Mouse (Mus musculus) myocyte (in vitro differentiated cells): ENCODE results near the gene Stn1. TPM values are rescaled to one million over a fixed set of nuclear protein-coding genes. Genes with fewer than 3 reads are reported as not detected.

Experiments used
- H3K27me3 ChIP-seq: one replicate; pipeline ENCODE4 v1.6.1; 2011; ENCODE audit not compliant: control insufficient read depth, insufficient read depth, insufficient read length
- H3K36me3 ChIP-seq: one replicate; pipeline ENCODE4 v1.6.1; 2011; ENCODE audit not compliant: control insufficient read depth, insufficient read depth
- H3K4me2 ChIP-seq: one replicate; pipeline ENCODE4 v1.6.1; 2011; ENCODE audit warnings: low read depth, control low read depth
- H3K4me3 ChIP-seq: one replicate; pipeline ENCODE4 v1.5.1; 2011; ENCODE audit warnings: mild to moderate bottlenecking, control low read depth, moderate library complexity
- H3K79me2 ChIP-seq: one replicate; pipeline ENCODE4 v1.6.1; 2011; ENCODE audit not compliant: control insufficient read depth, insufficient read depth
- H3ac ChIP-seq: one replicate; pipeline ENCODE4 v1.6.1; 2011; ENCODE audit not compliant: control insufficient read depth, insufficient read length
- CEBPB ChIP-seq: IDR thresholded peaks from 2 replicates; pipeline ENCODE4 v1.6.1; 2011; ENCODE audit warnings: mild to moderate bottlenecking, moderate library complexity; ENCODE audit not compliant: poor library complexity, insufficient read depth, severe bottlenecking
- E2F4 ChIP-seq: IDR thresholded peaks from one replicate; pipeline ENCODE4 v1.6.1; 2011; ENCODE audit warnings: mild to moderate bottlenecking, control low read depth, moderate library complexity; ENCODE audit not compliant: insufficient read depth
- MAX ChIP-seq: IDR thresholded peaks from one replicate; pipeline ENCODE4 v1.6.1; 2011; ENCODE audit warnings: low read depth, mild to moderate bottlenecking, control low read depth
- MYOD1 ChIP-seq, 3 experiments: IDR thresholded peaks; one replicate each; pipeline ENCODE4 v1.6.1; 2011; ENCODE audit warnings: control low read depth in 2 of 3, low read depth in 2 of 3, mild to moderate bottlenecking in 2 of 3, moderate library complexity in 1 of 3; ENCODE audit not compliant: insufficient read length in 2 of 3, control insufficient read depth in 1 of 3
- MYOG ChIP-seq, 3 experiments: IDR thresholded peaks; one replicate each; pipeline ENCODE4 v1.6.1; 2011; ENCODE audit warnings: control low read depth in 2 of 3, low read depth in 2 of 3, mild to moderate bottlenecking in 2 of 3; ENCODE audit not compliant: insufficient read length in 2 of 3, control insufficient read depth in 1 of 3, insufficient read depth in 1 of 3
- POLR2A ChIP-seq: IDR thresholded peaks from one replicate; pipeline ENCODE4 v1.6.1; 2011; ENCODE audit warnings: low read depth, mild to moderate bottlenecking, control low read depth, moderate library complexity; ENCODE audit not compliant: insufficient read length
- POLR2AphosphoS2 ChIP-seq: IDR thresholded peaks from one replicate; pipeline ENCODE4 v1.6.1; 2011; ENCODE audit warnings: low read depth, control low read depth; ENCODE audit not compliant: insufficient read length
- REST ChIP-seq: IDR thresholded peaks from one replicate; pipeline ENCODE4 v1.6.1; 2011; ENCODE audit warnings: mild to moderate bottlenecking, control low read depth, moderate library complexity; ENCODE audit not compliant: insufficient read depth, insufficient read length
- SRF ChIP-seq: IDR thresholded peaks from one replicate; pipeline ENCODE4 v1.6.1; 2011; ENCODE audit warnings: low read depth; ENCODE audit not compliant: control insufficient read depth, insufficient read length
- TCF12 ChIP-seq: IDR thresholded peaks from one replicate; pipeline ENCODE4 v1.6.1; 2011; ENCODE audit warnings: mild to moderate bottlenecking, control low read depth; ENCODE audit not compliant: poor library complexity, insufficient read depth, severe bottlenecking
- TCF3 ChIP-seq: IDR thresholded peaks from one replicate; pipeline ENCODE4 v1.6.1; 2011; ENCODE audit warnings: low read depth, control low read depth; ENCODE audit not compliant: insufficient read length
- USF1 ChIP-seq: IDR thresholded peaks from one replicate; pipeline ENCODE4 v1.6.1; 2011; ENCODE audit warnings: low read depth, mild to moderate bottlenecking, control low read depth, moderate library complexity
- polyA plus RNA-seq: library from polyadenylated mRNA; unstranded; fragments of >200 nt; fragmentation: generic; extraction: Trizol; gene quantifications from one replicate; pipeline ENCODE4 v1.2.1, GENCODE M21; 2012; ENCODE audit warnings: missing spikeins

The Stn1 gene
- polyA plus RNA-seq, 1 experiment, result 43.9 TPM

- Histone ChIP-seq H3K4me2 (peak overlapping the region; percentile 0), H3K36me3 (no peaks in the 10 kb centered on the region), H3K4me3 (no peak overlapping the region), H3ac (no peak overlapping the region), H3K79me2 (no peaks in the 10 kb centered on the region), H3K27me3 (no peaks in the 10 kb centered on the region)
- TF ChIP-seq POLR2AphosphoS2 (no peak), E2F4 (no peak), CEBPB (no peak), MYOG (IDR thresholded peaks at IDR 0.05; ENCODE audit: control insufficient read depth in 1 of 3, insufficient read depth in 1 of 3, insufficient read length in 2 of 3, low read depth in 2 of 3) (no peak), TCF3 (no peak), REST (no peak), TCF12 (no peak), MAX (no peak), POLR2A (no peak), MYOD1 (IDR thresholded peaks at IDR 0.05; ENCODE audit: control insufficient read depth in 1 of 3, insufficient read length in 2 of 3, low read depth in 2 of 3) (no peak), USF1 (no peak), SRF (no peak)
These were observed 49.1 kb downstream of the Stn1 start for GRCm38 (mm10) chr19:47488250-47488649.

- Histone ChIP-seq H3K4me3 (no peak overlapping the region), H3K27me3 (no peaks in the 10 kb centered on the region), H3K4me2 (peak overlapping the region; percentile 0), H3ac (no peak overlapping the region), H3K36me3 (no peaks in the 10 kb centered on the region), H3K79me2 (no peaks in the 10 kb centered on the region)
- TF ChIP-seq E2F4 (no peak), TCF12 (peak; percentile 26), REST (no peak), SRF (no peak), MYOD1 (IDR thresholded peaks at IDR 0.05; ENCODE audit: control insufficient read depth in 1 of 3, insufficient read length in 2 of 3, low read depth in 2 of 3) (peak; percentile 21 to 98 (median 90)), MYOG (IDR thresholded peaks at IDR 0.05; ENCODE audit: control insufficient read depth in 1 of 3, insufficient read depth in 1 of 3, insufficient read length in 2 of 3, low read depth in 2 of 3) (peak; percentile 72 to 97 (median 75)), CEBPB (no peak), POLR2AphosphoS2 (no peak), TCF3 (peak; percentile 35)
These were observed 49.7 kb downstream of the Stn1 start for GRCm38 (mm10) chr19:47487572-47487971.

- H3K79me2 ChIP-seq, result no peaks in the 10 kb centered on the region
- H3K4me2 ChIP-seq, result peak overlapping the region; percentile 8
- H3K36me3 ChIP-seq, result no peaks in the 10 kb centered on the region
- H3K4me3 ChIP-seq, result no peak overlapping the region
- peak in 1 of 3 experiments; percentile 24 for TF ChIP-seq MYOD1 (IDR thresholded peaks at IDR 0.05; ENCODE audit: control insufficient read depth in 1 of 3, insufficient read length in 2 of 3, low read depth in 2 of 3)
- peak; percentile 35 for TF ChIP-seq USF1
- TF ChIP-seq MYOG (IDR thresholded peaks at IDR 0.05; ENCODE audit: control insufficient read depth in 1 of 3, insufficient read depth in 1 of 3, insufficient read length in 2 of 3, low read depth in 2 of 3), result peak in 1 of 3 experiments; percentile 45
- no peak for TF ChIP-seq CEBPB
- no peaks in the 10 kb centered on the region for H3K27me3 ChIP-seq
- no peak overlapping the region for H3ac ChIP-seq
These were observed 51.2 kb downstream of the Stn1 start for GRCm38 (mm10) chr19:47485997-47486566.

- H3ac ChIP-seq, result no peak overlapping the region
- H3K36me3 ChIP-seq, result no peaks in the 10 kb centered on the region
- H3K79me2 ChIP-seq, result no peaks in the 10 kb centered on the region
- no peak overlapping the region for H3K4me2 ChIP-seq
- no peaks in the 10 kb centered on the region for H3K27me3 ChIP-seq
- no peak for TF ChIP-seq E2F4
- no peak for TF ChIP-seq TCF3
- TF ChIP-seq POLR2A, result no peak
- no peak for TF ChIP-seq MYOD1 (IDR thresholded peaks at IDR 0.05; ENCODE audit: control insufficient read depth in 1 of 3, insufficient read length in 2 of 3, low read depth in 2 of 3)
- TF ChIP-seq SRF, result no peak
- no peak for TF ChIP-seq USF1
- TF ChIP-seq REST, result no peak
- TF ChIP-seq CEBPB, result no peak
- TF ChIP-seq POLR2AphosphoS2, result no peak
- no peak for TF ChIP-seq TCF12
- TF ChIP-seq MYOG (IDR thresholded peaks at IDR 0.05; ENCODE audit: control insufficient read depth in 1 of 3, insufficient read depth in 1 of 3, insufficient read length in 2 of 3, low read depth in 2 of 3), result no peak
- no peak for TF ChIP-seq MAX
- no peak overlapping the region for H3K4me3 ChIP-seq
These were observed 53.2 kb downstream of the Stn1 start for GRCm38 (mm10) chr19:47484110-47484509.

- TF ChIP-seq CEBPB (no peak), E2F4 (no peak), TCF12 (no peak), MYOD1 (IDR thresholded peaks at IDR 0.05; ENCODE audit: control insufficient read depth in 1 of 3, insufficient read length in 2 of 3, low read depth in 2 of 3) (no peak), REST (no peak), USF1 (no peak), TCF3 (no peak), MYOG (IDR thresholded peaks at IDR 0.05; ENCODE audit: control insufficient read depth in 1 of 3, insufficient read depth in 1 of 3, insufficient read length in 2 of 3, low read depth in 2 of 3) (no peak), POLR2A (no peak), POLR2AphosphoS2 (no peak), SRF (no peak), MAX (no peak)
- H3K4me3 ChIP-seq, result no peak overlapping the region
- no peaks in the 10 kb centered on the region for H3K36me3 ChIP-seq
- no peak overlapping the region for H3ac ChIP-seq
- no peak overlapping the region for H3K4me2 ChIP-seq
- H3K79me2 ChIP-seq, result no peaks in the 10 kb centered on the region
- no peaks in the 10 kb centered on the region for H3K27me3 ChIP-seq
These were observed 54.0 kb downstream of the Stn1 start for GRCm38 (mm10) chr19:47483346-47483745.
